Mouse (Mus musculus): ENCODE measurements around the gene Snd1.

DNA sequence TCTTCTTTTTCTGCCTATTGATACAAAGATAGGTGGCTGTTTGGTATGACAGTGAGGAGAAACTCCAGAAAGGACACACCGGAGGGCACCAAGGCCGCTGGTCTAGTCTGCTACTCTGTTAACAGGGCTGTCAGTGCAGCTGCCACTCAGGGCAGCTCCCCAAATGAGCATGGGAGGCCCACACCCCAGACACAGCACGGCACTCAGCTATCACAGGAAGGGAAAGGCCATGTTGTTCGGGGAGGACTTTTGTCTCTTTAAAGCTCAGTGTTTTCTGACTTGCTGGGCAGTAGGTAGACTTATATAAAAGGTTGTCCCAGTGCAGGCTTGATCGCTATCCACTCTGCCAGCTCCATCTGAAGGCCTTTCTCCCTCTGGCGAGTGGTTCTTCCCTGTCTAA, 312.2 kb downstream of the Snd1 start:
- TF ChIP-seq CTCF (IDR thresholded peaks at IDR 0.05; ENCODE audit: borderline replicate concordance, insufficient read depth, low read length), result no peak
- TF ChIP-seq POLR2A (IDR thresholded peaks at IDR 0.05; ENCODE audit: low read depth, low read length), result no peak

All from embryonic fibroblast, embryonic 13.5 days (primary cell).